Mouse (Mus musculus) ovary, adult 10 weeks (tissue): ENCODE measurements around the gene Rtl5. TPM values are rescaled to one million over a fixed set of nuclear protein-coding genes. Genes with fewer than 3 reads are reported as not detected.

Experiments used
- polyA plus RNA-seq: library from polyadenylated mRNA; stranded (reverse); fragments of 350-450 nt; fragmentation: Illumina TruSeq; extraction: RNeasy Lipid Tissue Mini Kit (QIAGEN cat#74804); gene quantifications from one replicate; pipeline ENCODE4 v1.2.3, GENCODE M21; 2014

The Rtl5 gene
- polyA plus RNA-seq = 1.1 TPM

GRCm38 (mm10) chrX:102070591-102071471 is at the start of gene Rtl5:
Gene Rtl5, minus strand, starts transcription at chrX:102071304.

GRCm38 (mm10) chrX:102119042-102119864 is 48.1 kb upstream of the Rtl5 start, which contains the start of gene Pin4:
Gene Pin4, plus strand, starts transcription at chrX:102119447.

Other genes starting within 250 kb of the Rtl5 start
- 18.7 TPM for gene Nhsl2, start 221.9 kb downstream of the Rtl5 start, polyA plus RNA-seq
- 117 TPM for gene Pin4, start 48.1 kb upstream of the Rtl5 start, polyA plus RNA-seq
- 10.8 TPM for gene Ercc6l, start 85.8 kb upstream of the Rtl5 start, polyA plus RNA-seq
- 2,278 TPM for gene Rps4x, start 118.1 kb upstream of the Rtl5 start, polyA plus RNA-seq
- gene Cited1, start 180.9 kb upstream of the Rtl5 start, polyA plus RNA-seq = not detected